Mouse (Mus musculus) spleen, postnatal 10 days (tissue): ENCODE results near the gene Cep290.

Experiments used
- DNase-seq, 2 experiments: peaks; one replicate each; pipeline ENCODE4 v3.0.0; 2021 to 2022; ENCODE audit warnings: low spot score in 2 of 2

Cep290 gene

DNA sequence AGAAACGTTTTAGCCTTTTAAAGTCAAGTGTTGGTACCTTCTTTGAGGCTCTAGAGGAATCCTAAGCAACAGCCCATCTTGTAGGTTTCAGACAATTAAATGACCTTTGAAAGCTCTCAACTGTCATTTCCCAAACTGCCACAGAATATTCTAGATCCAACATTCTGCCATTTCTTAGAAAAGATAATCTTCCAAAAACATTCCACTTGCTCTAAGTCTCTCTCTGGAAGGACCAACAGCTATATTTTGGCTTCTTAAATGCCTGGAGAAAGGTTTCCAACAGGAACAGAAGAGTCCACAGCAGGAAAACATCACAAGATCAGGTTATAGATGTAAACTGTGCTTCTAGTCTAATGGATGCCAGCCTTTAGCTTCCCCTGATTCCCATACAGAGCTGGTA is 103.0 kb downstream of the Cep290 start, which contains the start of the genes 4930430F08Rik and 1700017N19Rik:
Gene 4930430F08Rik (minus strand): TSS at position 101 of the 400 bp plus-strand sequence.
Gene 1700017N19Rik (plus strand): TSS at position 162 of the 400 bp plus-strand sequence.
- DNase-seq: no peak

DNA sequence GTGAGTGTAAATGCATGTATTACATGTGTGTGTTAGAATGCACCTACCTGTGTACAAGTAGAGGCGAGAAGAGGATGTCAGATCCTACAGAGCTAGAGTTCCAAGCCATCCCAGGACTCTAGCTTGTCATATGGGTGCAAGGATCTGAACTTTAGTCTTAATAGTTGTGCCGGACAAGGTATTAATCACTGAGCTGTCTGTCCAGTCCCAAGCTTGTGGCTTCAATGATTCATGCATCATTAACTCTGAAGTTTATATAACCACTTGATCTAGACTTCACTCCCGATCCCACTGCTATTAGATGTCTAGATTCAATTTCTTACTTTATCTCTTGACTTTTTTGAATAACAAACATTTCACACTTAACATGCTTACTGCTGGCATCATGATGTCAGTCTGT is 111.0 kb downstream of the Cep290 start:
- no peak for DNase-seq

DNA sequence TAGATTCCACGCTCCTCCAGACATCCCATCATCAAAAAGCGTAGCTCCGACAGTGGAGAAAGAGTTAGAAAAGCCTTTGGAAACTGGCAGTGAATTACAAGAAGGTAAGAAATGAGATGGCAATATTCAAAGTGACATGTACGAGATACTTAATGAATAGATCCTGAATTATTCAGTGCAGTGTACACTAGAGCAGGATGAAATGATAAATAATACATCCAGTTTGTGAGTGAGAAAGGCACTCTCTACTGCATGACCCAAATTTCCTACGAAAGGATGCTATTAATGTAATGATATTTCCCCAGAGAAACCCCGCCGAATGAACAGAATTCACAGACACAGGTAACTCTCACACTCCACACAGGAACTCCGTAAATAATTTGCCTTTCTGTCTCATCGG is 116.2 kb downstream of the Cep290 start:
- no peak for DNase-seq

DNA sequence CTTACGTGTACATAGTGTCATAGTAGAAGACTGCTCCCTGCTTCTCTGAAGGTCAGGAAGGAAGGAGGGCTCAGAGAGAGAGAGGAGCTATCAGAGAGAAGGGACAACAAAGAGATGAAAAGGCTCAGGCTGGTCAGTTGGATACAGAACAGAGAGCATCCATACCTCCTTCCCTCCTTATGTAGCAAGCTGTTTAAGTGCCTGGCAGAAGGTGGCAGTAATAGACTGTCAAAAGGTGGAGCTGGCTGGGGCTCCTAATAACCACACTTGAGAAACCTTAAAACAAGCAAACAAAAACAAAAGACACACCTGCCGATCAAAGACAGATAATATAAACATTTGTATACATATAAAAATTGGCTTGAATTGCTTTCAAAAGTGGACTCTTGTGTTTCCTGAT is 116.9 kb downstream of the Cep290 start:
- no peak for DNase-seq

DNA sequence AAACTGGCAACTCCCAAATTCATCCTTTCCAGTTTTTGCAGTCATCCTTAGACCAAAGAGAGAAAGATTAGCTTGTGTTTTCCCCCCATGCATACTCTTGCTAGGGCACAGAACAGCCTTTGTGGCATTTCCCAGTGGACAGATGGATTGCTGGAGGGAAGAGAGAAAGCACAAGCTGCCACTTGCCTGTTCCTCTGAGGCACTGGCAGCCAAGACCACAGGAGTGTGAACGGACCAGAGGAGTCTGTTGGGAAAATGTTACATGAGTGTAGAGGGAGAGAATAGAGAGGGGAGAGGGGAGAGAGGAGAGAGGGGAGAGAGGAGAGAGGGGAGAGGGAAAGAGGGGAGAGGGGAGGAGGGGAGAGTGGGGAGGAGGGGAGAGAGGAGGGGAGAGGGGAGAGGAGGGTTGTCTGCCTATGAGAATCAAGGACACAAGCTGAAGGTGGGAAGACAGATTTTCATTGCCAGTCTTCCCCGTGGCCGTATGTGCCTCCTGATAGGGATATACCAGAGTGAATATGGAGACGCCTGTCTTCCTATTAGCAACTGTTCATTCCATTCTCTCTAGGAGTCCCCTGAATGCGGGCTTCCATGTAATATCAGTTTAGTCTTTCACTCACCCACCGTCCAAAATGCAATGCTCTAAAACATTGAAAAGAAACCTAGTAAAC is 130.0 kb downstream of the Cep290 start:
- DNase-seq: no peak

DNA sequence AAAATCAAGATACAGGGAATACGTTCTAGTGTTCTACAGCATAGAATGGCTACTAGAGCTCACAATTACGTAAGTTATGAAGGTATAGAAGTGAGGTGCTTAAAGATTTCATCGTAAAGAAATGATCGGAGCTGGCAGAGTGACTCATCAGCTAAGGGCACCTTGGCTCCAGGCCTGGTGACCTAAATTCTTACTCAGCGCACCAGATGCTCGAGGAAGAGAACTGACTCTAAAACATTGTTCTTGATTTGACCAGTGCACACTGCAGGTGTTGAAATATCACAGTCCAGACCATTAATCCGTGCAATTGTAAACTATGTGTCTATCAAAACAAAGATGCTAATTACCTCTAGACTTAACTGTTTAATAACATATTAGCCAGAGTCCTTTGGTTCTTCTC is 132.1 kb downstream of the Cep290 start:
- DNase-seq: no peak

DNA sequence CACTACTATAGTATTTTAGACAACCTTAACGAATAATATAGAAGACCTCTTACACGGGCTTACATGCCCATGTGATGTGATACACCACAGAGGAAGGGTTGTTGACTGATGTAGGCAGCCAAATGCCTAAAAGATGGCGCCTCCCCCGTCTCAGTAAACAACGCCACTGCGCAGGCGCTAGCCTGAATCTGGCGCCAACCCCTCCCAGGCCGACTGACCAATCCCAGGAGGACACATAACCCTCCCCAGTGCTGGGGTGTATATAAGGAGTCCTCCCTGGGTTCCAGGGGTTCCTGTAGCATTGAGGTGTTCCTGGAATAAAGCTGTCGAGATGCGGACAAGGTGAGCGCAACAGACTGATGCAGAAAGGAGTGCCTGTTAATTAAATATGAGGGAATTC is 132.7 kb downstream of the Cep290 start:
- no peak for DNase-seq

DNA sequence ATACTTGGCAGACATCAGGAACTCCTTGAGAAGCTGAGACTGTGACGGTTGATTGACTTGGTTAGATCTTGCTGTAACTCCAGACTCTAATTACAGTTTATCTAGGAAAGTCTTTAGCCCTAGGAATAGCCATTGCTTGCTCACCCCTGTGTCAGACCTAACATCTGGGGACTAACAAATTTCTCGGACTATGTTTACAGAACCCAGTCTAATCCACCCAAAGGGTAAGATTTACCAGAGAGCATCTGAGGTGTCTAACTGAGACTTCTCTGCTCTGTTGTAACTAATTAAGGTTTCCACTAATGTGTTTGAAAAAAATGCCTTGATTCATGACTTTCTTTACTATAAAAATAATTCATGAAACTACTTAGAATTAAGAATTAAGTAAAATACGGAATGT is 135.1 kb downstream of the Cep290 start:
- DNase-seq: no peak
